Mouse (Mus musculus) MEL (cell line): Measurements from ENCODE around the gene Cd84. TPM values are rescaled to one million over a fixed set of nuclear protein-coding genes. Genes with fewer than 3 reads are reported as not detected.

ENCODE experiments used
- DNase-seq: peaks from one replicate; pipeline ENCODE4 v3.0.0; 2011; ENCODE audit warnings: low read depth, low spot score
- H3K27ac ChIP-seq: 2 replicates; pipeline ENCODE4 v1.5.1; 2012; ENCODE audit warnings: low read depth, mild to moderate bottlenecking, control low read depth, low read length, moderate library complexity; ENCODE audit not compliant: control insufficient read depth
- H3K27me3 ChIP-seq, 2 experiments: fragments of 150-350 bp in 1 of 2; sonication (generic) in 1 of 2; 2 replicates each; pipeline ENCODE4 v1.6.1; 2012; ENCODE audit warnings: low read length in 2 of 2, mild to moderate bottlenecking in 2 of 2, improper control_type of control experiment in 1 of 2, moderate library complexity in 1 of 2; ENCODE audit not compliant: insufficient read depth in 2 of 2, control insufficient read depth in 1 of 2
- H3K36me3 ChIP-seq, 2 experiments: 2 replicates each; pipeline ENCODE4 v1.6.1; 2012 to 2014; ENCODE audit warnings: low read length in 2 of 2, improper control_type of control experiment in 1 of 2, inconsistent platforms in 1 of 2, mild to moderate bottlenecking in 1 of 2; ENCODE audit not compliant: insufficient read depth in 2 of 2, control insufficient read depth in 1 of 2
- H3K4me1 ChIP-seq, 2 experiments: fragments of 150-350 bp in 1 of 2; sonication (generic) in 1 of 2; 2 replicates each; pipeline ENCODE4 v1.6.1; 2012; ENCODE audit warnings: low read length in 2 of 2, improper control_type of control experiment in 1 of 2, mild to moderate bottlenecking in 1 of 2; ENCODE audit not compliant: insufficient read depth in 2 of 2, control insufficient read depth in 1 of 2
- H3K4me3 ChIP-seq, 2 experiments: fragments of 150-350 bp in 1 of 2; sonication (generic) in 1 of 2; 2 replicates each; pipeline ENCODE4 v1.5.1; 2012; ENCODE audit warnings: low read depth in 2 of 2, low read length in 2 of 2, mild to moderate bottlenecking in 2 of 2, moderate library complexity in 2 of 2, control low read depth in 1 of 2, improper control_type of control experiment in 1 of 2; ENCODE audit not compliant: control insufficient read depth in 1 of 2, insufficient read depth in 1 of 2
- H3K79me2 ChIP-seq: 2 replicates; pipeline ENCODE4 v1.6.1; 2012; ENCODE audit warnings: mild to moderate bottlenecking, low read length, moderate library complexity; ENCODE audit not compliant: control insufficient read depth, poor library complexity, insufficient read depth
- H3K9ac ChIP-seq: 2 replicates; pipeline ENCODE4 v1.6.1; 2012; ENCODE audit warnings: low read depth, mild to moderate bottlenecking, control low read depth, low read length, moderate library complexity; ENCODE audit not compliant: control insufficient read depth, poor library complexity, severe bottlenecking
- H3K9me3 ChIP-seq: fragments of 150-350 bp; sonication (generic); replicated peaks from 2 replicates; pipeline ENCODE4 v1.6.1; 2012; ENCODE audit warnings: mild to moderate bottlenecking, low read length, improper control_type of control experiment, moderate library complexity; ENCODE audit not compliant: insufficient read depth
- BHLHE40 ChIP-seq: IDR thresholded peaks from 2 replicates; pipeline ENCODE4 v1.6.1; 2012; ENCODE audit warnings: low read depth, mild to moderate bottlenecking, inconsistent platforms, low read length, improper control_type of control experiment, borderline replicate concordance
- CHD1 ChIP-seq: IDR thresholded peaks from 2 replicates; pipeline ENCODE4 v1.6.1; 2012; ENCODE audit warnings: low read depth, mild to moderate bottlenecking, inconsistent platforms, low read length, improper control_type of control experiment
- CHD2 ChIP-seq: IDR thresholded peaks from 2 replicates; pipeline ENCODE4 v1.6.1; 2011; ENCODE audit warnings: low read length, improper control_type of control experiment
- E2F4 ChIP-seq: IDR thresholded peaks from 2 replicates; pipeline ENCODE4 v1.6.1; 2011; ENCODE audit warnings: low read depth, low read length, improper control_type of control experiment, borderline replicate concordance
- ELF1 ChIP-seq: IDR thresholded peaks from 2 replicates; pipeline ENCODE4 v1.6.1; 2014; ENCODE audit warnings: low read depth, mild to moderate bottlenecking, inconsistent platforms, low read length, improper control_type of control experiment, moderate library complexity
- EP300 ChIP-seq, 2 experiments: IDR thresholded peaks; 2 replicates each; pipeline ENCODE4 v1.6.1; 2011; ENCODE audit warnings: improper control_type of control experiment in 2 of 2, low read length in 2 of 2, low read depth in 1 of 2, mild to moderate bottlenecking in 1 of 2
- ETS1 ChIP-seq: IDR thresholded peaks from 2 replicates; pipeline ENCODE4 v1.6.1; 2012; ENCODE audit warnings: low read depth, mild to moderate bottlenecking, inconsistent platforms, low read length, improper control_type of control experiment, moderate library complexity
- GABPA ChIP-seq: IDR thresholded peaks from 2 replicates; pipeline ENCODE4 v1.6.1; 2012; ENCODE audit warnings: low read depth, mild to moderate bottlenecking, inconsistent platforms, low read length, improper control_type of control experiment, moderate library complexity
- GATA1 ChIP-seq: IDR thresholded peaks from 2 replicates; pipeline ENCODE4 v1.6.1; 2011; ENCODE audit warnings: low read depth, low read length, improper control_type of control experiment
- HCFC1 ChIP-seq: IDR thresholded peaks from 2 replicates; pipeline ENCODE4 v1.6.1; 2012; ENCODE audit warnings: low read depth, mild to moderate bottlenecking, inconsistent platforms, low read length, improper control_type of control experiment, moderate library complexity
- KAT2A ChIP-seq: conservative IDR thresholded peaks from 2 replicates; pipeline ENCODE4 v1.6.1; 2012; ENCODE audit warnings: low read depth, low read length, improper control_type of control experiment, inconsistent platforms
- MAFK ChIP-seq: IDR thresholded peaks from 2 replicates; pipeline ENCODE4 v1.6.1; 2011; ENCODE audit warnings: low read depth, mild to moderate bottlenecking, low read length, improper control_type of control experiment, borderline replicate concordance
- MAX ChIP-seq: IDR thresholded peaks from 2 replicates; pipeline ENCODE4 v1.6.1; 2011; ENCODE audit warnings: low read length, improper control_type of control experiment
- MAZ ChIP-seq: IDR thresholded peaks from 2 replicates; pipeline ENCODE4 v1.6.1; 2012; ENCODE audit warnings: low read depth, mild to moderate bottlenecking, inconsistent platforms, low read length, improper control_type of control experiment
- MEF2A ChIP-seq: IDR thresholded peaks from 2 replicates; pipeline ENCODE4 v1.6.1; 2014; ENCODE audit warnings: low read depth, mild to moderate bottlenecking, inconsistent platforms, low read length, improper control_type of control experiment; ENCODE audit not compliant: poor library complexity, insufficient replicate concordance, severe bottlenecking; ENCODE audit errors: extremely low read depth
- MXI1 ChIP-seq: IDR thresholded peaks from 2 replicates; pipeline ENCODE4 v1.6.1; 2011; ENCODE audit warnings: mild to moderate bottlenecking, low read depth, low read length, improper control_type of control experiment
- MYB ChIP-seq: IDR thresholded peaks from 2 replicates; pipeline ENCODE4 v1.6.1; 2011; ENCODE audit warnings: mild to moderate bottlenecking, low read depth, low read length, improper control_type of control experiment
- MYC ChIP-seq: IDR thresholded peaks from 2 replicates; pipeline ENCODE4 v1.6.1; 2011; ENCODE audit warnings: low read depth, mild to moderate bottlenecking, low read length, improper control_type of control experiment, moderate library complexity
- POLR2A ChIP-seq, 2 experiments: IDR thresholded peaks; 2 replicates each; pipeline ENCODE4 v1.6.1; 2011 to 2012; ENCODE audit warnings: low read length in 2 of 2, mild to moderate bottlenecking in 2 of 2, control low read depth in 1 of 2, improper control_type of control experiment in 1 of 2, low read depth in 1 of 2, moderate library complexity in 1 of 2; ENCODE audit not compliant: control insufficient read depth in 1 of 2, insufficient read depth in 1 of 2, poor library complexity in 1 of 2
- POLR2AphosphoS2 ChIP-seq: IDR thresholded peaks from 2 replicates; pipeline ENCODE4 v1.6.1; 2011; ENCODE audit warnings: low read length, improper control_type of control experiment
- RAD21 ChIP-seq: IDR thresholded peaks from 2 replicates; pipeline ENCODE4 v1.6.1; 2011; ENCODE audit warnings: mild to moderate bottlenecking, low read depth, low read length, improper control_type of control experiment
- RCOR1 ChIP-seq: IDR thresholded peaks from 2 replicates; pipeline ENCODE4 v1.6.1; 2012; ENCODE audit warnings: low read depth, mild to moderate bottlenecking, inconsistent platforms, low read length, improper control_type of control experiment
- SIN3A ChIP-seq: IDR thresholded peaks from 2 replicates; pipeline ENCODE4 v1.6.1; 2012; ENCODE audit warnings: low read length, improper control_type of control experiment, inconsistent platforms
- SMC3 ChIP-seq: IDR thresholded peaks from 2 replicates; pipeline ENCODE4 v1.6.1; 2011; ENCODE audit warnings: low read depth, low read length, improper control_type of control experiment
- TAL1 ChIP-seq: IDR thresholded peaks from 2 replicates; pipeline ENCODE4 v1.6.1; 2012; ENCODE audit warnings: mild to moderate bottlenecking, inconsistent platforms, low read length, moderate library complexity, mixed read lengths
- UBTF ChIP-seq: IDR thresholded peaks from 2 replicates; pipeline ENCODE4 v1.6.1; 2012; ENCODE audit warnings: low read depth, mild to moderate bottlenecking, inconsistent platforms, low read length, improper control_type of control experiment, moderate library complexity, borderline replicate concordance; ENCODE audit not compliant: insufficient read depth
- USF1 ChIP-seq: IDR thresholded peaks from 2 replicates; pipeline ENCODE4 v1.6.1; 2014; ENCODE audit warnings: low read depth, mild to moderate bottlenecking, inconsistent platforms, low read length, improper control_type of control experiment, moderate library complexity
- USF2 ChIP-seq, 2 experiments: IDR thresholded peaks; 2 replicates each; pipeline ENCODE4 v1.6.1; 2011 to 2012; ENCODE audit warnings: improper control_type of control experiment in 2 of 2, low read length in 2 of 2, borderline replicate concordance in 1 of 2, inconsistent platforms in 1 of 2, low read depth in 1 of 2, mild to moderate bottlenecking in 1 of 2; ENCODE audit not compliant: insufficient read depth in 1 of 2
- ZC3H11A ChIP-seq: IDR thresholded peaks from 2 replicates; pipeline ENCODE4 v1.6.1; 2012; ENCODE audit warnings: low read depth, mild to moderate bottlenecking, inconsistent platforms, low read length, improper control_type of control experiment
- ZMIZ1 ChIP-seq: IDR thresholded peaks from 2 replicates; pipeline ENCODE4 v1.6.1; 2012; ENCODE audit warnings: low read depth, mild to moderate bottlenecking, inconsistent platforms, low read length, improper control_type of control experiment, moderate library complexity
- ZNF384 ChIP-seq: IDR thresholded peaks from 2 replicates; pipeline ENCODE4 v1.6.1; 2012; ENCODE audit warnings: low read depth, mild to moderate bottlenecking, inconsistent platforms, low read length, improper control_type of control experiment
- polyA plus RNA-seq, 2 experiments: library from polyadenylated mRNA; stranded (reverse) in 1 of 2; unstranded in 1 of 2; fragments of >175 nt in 1 of 2; fragments of >200 nt in 1 of 2; gene quantifications; 2 replicates each; pipeline versions ENCODE4 v1.2.1 to v1.2.4; 2012; ENCODE audit warnings: low replicate concordance in 2 of 2, low read depth in 1 of 2; ENCODE audit not compliant: insufficient read length in 2 of 2, insufficient read depth in 1 of 2, missing spikeins in 1 of 2
- total RNA-seq: library from RNA; depleted of rRNA; stranded (reverse); fragments of 300-350 nt; gene quantifications from 2 replicates; pipeline ENCODE4 v1.2.3, GENCODE M21; 2012

Cd84 gene
- total and polyA plus RNA-seq, 3 experiments: 6.8 to 10.4 TPM; not detected in 1

DNA sequence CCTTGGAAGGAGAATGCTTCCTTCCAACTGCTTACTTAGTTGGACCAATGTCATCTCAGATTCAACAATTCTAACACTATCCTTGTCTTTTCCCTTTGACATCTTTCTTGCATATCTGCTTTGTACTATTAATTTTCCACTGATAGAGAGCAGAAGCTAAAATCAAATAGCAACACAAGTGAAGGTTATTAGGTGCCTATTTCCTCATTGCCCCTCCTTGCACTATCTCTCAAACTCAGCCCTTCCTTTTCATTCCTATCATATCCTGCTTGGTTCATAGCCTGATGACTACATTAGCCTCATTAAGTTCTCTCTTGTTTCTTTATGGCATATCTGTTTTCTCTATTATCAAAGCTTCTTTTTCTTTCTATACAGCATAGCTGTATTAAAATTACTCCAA, 8.7 kb downstream of the Cd84 start (continued):
- TF ChIP-seq SIN3A (peak; percentile 61), MAFK (peak; percentile 65)

- no peaks in the 10 kb centered on the region for H3K27me3 ChIP-seq
- no peak for DNase-seq
- no peak overlapping the region for H3K9ac ChIP-seq
- TF ChIP-seq ZMIZ1: no peak
- no peak for TF ChIP-seq GATA1
- TF ChIP-seq ZNF384: no peak
- no peak for TF ChIP-seq ETS1
- TF ChIP-seq CHD2: no peak
- no peak for TF ChIP-seq MYC
- no peak for TF ChIP-seq MEF2A
- no peak for TF ChIP-seq POLR2A (IDR thresholded peaks at IDR 0.05; ENCODE audit: control insufficient read depth in 1 of 2, insufficient read depth in 1 of 2, low read depth in 1 of 2, low read length in 2 of 2, poor library complexity in 1 of 2)
- TF ChIP-seq MYB: no peak
- TF ChIP-seq KAT2A: no peak
- TF ChIP-seq USF2 (IDR thresholded peaks at IDR 0.05; ENCODE audit: borderline replicate concordance in 1 of 2, insufficient read depth in 1 of 2, low read depth in 1 of 2, low read length in 2 of 2): no peak
- TF ChIP-seq GABPA: no peak
- no peak for TF ChIP-seq ELF1
- TF ChIP-seq ZC3H11A: no peak
- TF ChIP-seq MXI1: no peak
- TF ChIP-seq TAL1: no peak
- no peak for TF ChIP-seq CHD1
- no peak for TF ChIP-seq EP300 (IDR thresholded peaks at IDR 0.05; ENCODE audit: low read depth in 1 of 2, low read length in 2 of 2)
- no peaks in the 10 kb centered on the region for H3K9me3 ChIP-seq
- H3K4me3 ChIP-seq: no peak overlapping the region
- 0 out of 2 replicates have a peak, but pooled peaks cover 1% of the 10 kb centered on the region for H3K79me2 ChIP-seq
- peaks cover 0 to 57% of the 10 kb centered on the region in 2 experiments; a peak in 2 of 4 replicates for H3K36me3 ChIP-seq
- peak overlapping the region; percentile 84 for H3K27ac ChIP-seq
- H3K4me1 ChIP-seq: peaks cover 41 to 43% of the 10 kb centered on the region in 2 experiments
Observed at GRCm38 (mm10) chr1:171848757-171849156, 9.3 kb downstream of the Cd84 start.

- Histone ChIP-seq H3K9me3 (no peaks in the 10 kb centered on the region), H3K36me3 (peaks cover 2 to 50% of the 10 kb centered on the region in 2 experiments; a peak in 3 of 4 replicates), H3K79me2 (no peaks in the 10 kb centered on the region), H3K27me3 (no peaks in the 10 kb centered on the region), H3K9ac (no peak overlapping the region), H3K4me3 (no peak overlapping the region), H3K27ac (peak overlapping the region; percentile 11), H3K4me1 (peaks cover 35 to 36% of the 10 kb centered on the region in 2 experiments)
- no peak for DNase-seq
- no peak for TF ChIP-seq MAX
- TF ChIP-seq ELF1: no peak
- no peak for TF ChIP-seq BHLHE40
- no peak for TF ChIP-seq POLR2AphosphoS2
- TF ChIP-seq CHD2: no peak
- no peak for TF ChIP-seq EP300 (IDR thresholded peaks at IDR 0.05; ENCODE audit: low read depth in 1 of 2, low read length in 2 of 2)
- no peak for TF ChIP-seq E2F4
- TF ChIP-seq TAL1: no peak
- TF ChIP-seq MYB: no peak
- no peak for TF ChIP-seq RCOR1
- TF ChIP-seq USF1: no peak
- no peak for TF ChIP-seq UBTF
- TF ChIP-seq SMC3: no peak
- TF ChIP-seq MAZ: no peak
- no peak for TF ChIP-seq GATA1
- TF ChIP-seq RAD21: no peak
- no peak for TF ChIP-seq HCFC1
Observed at GRCm38 (mm10) chr1:171849454-171849853, 10.0 kb downstream of the Cd84 start.
